Mouse (Mus musculus) ES-E14 (cell line): ENCODE data around the gene Upk3a.

Source experiments
- HCFC1 ChIP-seq: IDR thresholded peaks from 2 replicates; pipeline ENCODE4 v1.6.1; 2012; ENCODE audit warnings: low read length, inconsistent platforms, borderline replicate concordance; ENCODE audit not compliant: insufficient read depth
- MAFK ChIP-seq: IDR thresholded peaks from 2 replicates; pipeline ENCODE4 v1.6.1; 2014; ENCODE audit warnings: mild to moderate bottlenecking, low read depth, low read length, inconsistent platforms; ENCODE audit not compliant: insufficient read depth
- ZC3H11A ChIP-seq: IDR thresholded peaks from 2 replicates; pipeline ENCODE4 v1.6.1; 2012; ENCODE audit warnings: low read depth, mild to moderate bottlenecking, inconsistent platforms, low read length, borderline replicate concordance
- ZNF384 ChIP-seq: IDR thresholded peaks from 2 replicates; pipeline ENCODE4 v1.6.1; 2012; ENCODE audit warnings: low read depth, low read length, inconsistent platforms

DNA sequence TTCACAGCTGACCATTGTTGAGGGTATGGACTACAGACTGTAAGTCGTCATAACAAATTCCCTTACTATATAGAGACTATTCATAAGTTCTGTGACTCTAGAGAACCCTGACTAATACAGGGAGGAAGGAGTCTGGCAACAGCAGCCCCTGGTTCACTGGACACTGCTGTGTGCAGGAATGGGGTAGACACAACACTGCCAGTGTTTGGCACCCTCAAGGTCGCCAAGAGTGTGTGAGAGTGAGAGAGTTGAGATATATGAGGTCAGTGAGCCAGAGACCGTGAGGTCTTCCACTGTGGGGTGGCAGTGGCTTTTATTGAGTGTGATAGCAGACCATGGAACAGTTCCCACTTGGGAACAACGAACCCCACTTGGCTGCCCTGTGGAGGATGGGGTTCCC is 9.3 kb downstream of the Upk3a start:
- TF ChIP-seq ZNF384 (no peak), MAFK (no peak), HCFC1 (no peak), ZC3H11A (no peak)
